8 mouse cellular contexts compared by ENCODE assay signal in genomic region chrX:12225116-12225891, GRCm38 (mm10).
DNase-seq lines count a peak whose midpoint lies in the region; ATAC-seq and TF ChIP-seq lines count a peak whose summit lies in the region.

No protein-coding gene starts in this region.

- H3K9ac ChIP-seq in forebrain, embryonic 15.5 days (replicated peaks): no peak overlapping the region
- no peak overlapping the region for H3K9ac ChIP-seq in midbrain, embryonic 15.5 days

- peaks cover 5% of the 10 kb centered on the region; the same call in 1 of the 2 replicates for H3K4me1 ChIP-seq in forebrain, embryonic 15.5 days
- no peaks in the 10 kb centered on the region for H3K4me1 ChIP-seq in midbrain, embryonic 15.5 days

- peak; percentile 5 to 13 for DNase-seq in left cerebral cortex, postnatal 36 days (ENCODE audit: low spot score in 2 of 2)
- no peak for DNase-seq in left cerebral cortex, adult 11 months (ENCODE audit: low spot score)
- peak; percentile 43 for DNase-seq in brain, embryonic 14.5 days (ENCODE audit: low read depth)
- no peak for DNase-seq in layer of hippocampus, postnatal 14 days (ENCODE audit: low spot score in 2 of 2)
- DNase-seq in adipocyte (ENCODE audit: low spot score): no peak
- DNase-seq in right cerebral cortex, postnatal 36 days (ENCODE audit: low spot score in 2 of 2): no peak

- 14% methylated on average over 19 of the region's 19 CpGs for WGBS in forebrain, embryonic 15.5 days
- 21% methylated on average over 19 of the region's 19 CpGs for WGBS in midbrain, embryonic 15.5 days

- H3K27me3 ChIP-seq in forebrain, embryonic 15.5 days: no peaks in the 10 kb centered on the region
- no peaks in the 10 kb centered on the region for H3K27me3 ChIP-seq in midbrain, embryonic 15.5 days (replicated peaks)

- no peaks in the 10 kb centered on the region for H3K36me3 ChIP-seq in forebrain, embryonic 15.5 days
- H3K36me3 ChIP-seq in midbrain, embryonic 15.5 days (replicated peaks): no peaks in the 10 kb centered on the region

- H3K9me3 ChIP-seq in forebrain, embryonic 15.5 days: no peaks in the 10 kb centered on the region
- no peaks in the 10 kb centered on the region for H3K9me3 ChIP-seq in midbrain, embryonic 15.5 days

- ATAC-seq in forebrain, embryonic 15.5 days (replicated peaks): no peak; the same call in 1 of the 2 replicates
- peak; percentile 60; the same call in 1 of the 2 replicates for ATAC-seq in midbrain, embryonic 15.5 days (replicated peaks)

- no peak for TF ChIP-seq CTCF in brain, embryonic 14.5 days (IDR thresholded peaks at IDR 0.05; ENCODE audit: borderline replicate concordance, extremely low read depth, insufficient read depth, insufficient read length)

- peak overlapping the region; percentile 37 for H3K4me2 ChIP-seq in forebrain, embryonic 15.5 days (replicated peaks)
- peak overlapping the region; percentile 41 for H3K4me2 ChIP-seq in midbrain, embryonic 15.5 days

- peak overlapping the region; percentile 13; the same call in 1 of the 2 replicates for H3K4me3 ChIP-seq in forebrain, embryonic 15.5 days
- H3K4me3 ChIP-seq in midbrain, embryonic 15.5 days: 0 out of 2 replicates have a peak overlapping the region, but pooled peaks have one; percentile 3

- no peak overlapping the region for H3K27ac ChIP-seq in forebrain, embryonic 15.5 days (replicated peaks)
- H3K27ac ChIP-seq in midbrain, embryonic 15.5 days: no peak overlapping the region

- no peak for TF ChIP-seq POLR2A in brain, embryonic 14.5 days (IDR thresholded peaks at IDR 0.05; ENCODE audit: borderline replicate concordance, extremely low read depth, insufficient read depth, insufficient read length, poor library complexity, severe bottlenecking)

- intact Hi-C loops in left cerebral cortex, postnatal 36 days (cut with DNase I): no loop called here

Comparison
In these comparisons a context has a peak if more than half of its experiments do, and no peak if none do; other contexts are left out.
1. DNase-seq: peak in left cerebral cortex, postnatal 36 days (2 of 2) and brain, embryonic 14.5 days (single experiment); none in left cerebral cortex, adult 11 months (single experiment), layer of hippocampus, postnatal 14 days (0 of 2), adipocyte (single experiment) and right cerebral cortex, postnatal 36 days (0 of 2).